Mouse (Mus musculus) kidney, postnatal 10 days (tissue): ENCODE measurements around the gene Stat3.
A peak's percentile ranks its signal among the peaks of the same experiment; 100 is the strongest.

Experiments
- DNase-seq: peaks from one replicate; pipeline ENCODE4 v3.0.0; 2021; ENCODE audit warnings: mixed read lengths

The Stat3 gene

GRCm38 (mm10) chr11:100939512-100940151 is at the start of gene Stat3:
Stat3 (minus strand) TSS chr11:100939540.
- peak; percentile 100 for DNase-seq

DNA sequence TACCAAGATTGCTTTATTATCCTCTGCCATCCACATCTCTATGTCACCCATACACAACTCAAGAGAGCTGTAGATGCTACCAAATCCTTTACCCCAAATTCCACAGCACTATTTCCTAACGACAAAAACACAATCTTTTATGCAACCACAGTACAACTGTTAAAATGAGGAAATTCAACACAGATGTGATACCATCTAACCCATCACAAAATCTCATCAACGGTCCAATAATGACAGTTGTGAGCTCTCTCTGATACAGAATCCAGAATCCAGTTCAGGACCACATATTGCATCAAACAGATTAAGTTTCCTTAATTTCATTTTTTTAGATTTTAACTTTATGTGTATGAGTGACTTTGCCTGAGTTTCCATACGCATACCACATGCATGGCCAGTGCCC is 49.3 kb upstream of the Stat3 start:
- DNase-seq: no peak

DNA sequence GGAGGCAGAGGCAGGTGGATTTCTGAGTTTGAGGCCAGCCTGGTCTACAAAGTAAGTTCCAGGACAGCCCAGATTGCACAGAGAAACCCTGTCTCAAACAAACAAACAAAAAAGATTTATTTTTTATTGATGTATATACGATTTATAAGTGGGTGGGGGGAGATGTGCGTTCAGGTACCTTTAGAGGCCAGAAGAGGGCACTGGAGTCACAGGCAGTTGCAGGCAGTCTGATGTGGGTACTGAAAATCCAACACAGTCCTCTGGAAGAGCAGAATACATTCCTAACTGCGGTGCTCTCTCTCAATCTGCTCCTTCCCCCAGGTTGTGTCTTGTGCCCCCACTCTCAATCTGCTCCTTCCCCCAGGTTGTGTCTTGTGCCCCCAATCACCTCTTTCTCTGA is 46.3 kb upstream of the Stat3 start:
- no peak for DNase-seq

DNA sequence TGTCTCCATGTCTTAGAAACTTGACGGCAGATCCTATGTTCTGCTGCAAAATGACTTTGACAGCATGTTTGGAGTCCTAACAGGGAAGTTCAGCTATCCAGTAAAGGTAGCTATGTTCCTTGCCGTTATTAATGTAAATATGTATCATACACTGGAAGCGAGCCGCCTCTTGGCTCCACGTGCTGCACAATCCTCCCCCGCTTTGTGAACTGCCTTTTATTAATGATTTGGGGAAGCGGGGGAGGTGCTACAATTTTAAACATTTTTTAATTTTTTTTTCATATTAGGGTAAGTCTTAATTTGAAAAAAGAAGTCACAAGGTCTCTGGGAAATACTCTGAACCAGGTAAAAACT is 44.4 kb upstream of the Stat3 start:
- no peak for DNase-seq

- DNase-seq: peak; percentile 92
Measured at GRCm38 (mm10) chr11:100983125-100983777, 43.9 kb upstream of the Stat3 start.

GRCm38 (mm10) chr11:100982087-100982486 is 42.7 kb upstream of the Stat3 start:
- DNase-seq: no peak

DNA sequence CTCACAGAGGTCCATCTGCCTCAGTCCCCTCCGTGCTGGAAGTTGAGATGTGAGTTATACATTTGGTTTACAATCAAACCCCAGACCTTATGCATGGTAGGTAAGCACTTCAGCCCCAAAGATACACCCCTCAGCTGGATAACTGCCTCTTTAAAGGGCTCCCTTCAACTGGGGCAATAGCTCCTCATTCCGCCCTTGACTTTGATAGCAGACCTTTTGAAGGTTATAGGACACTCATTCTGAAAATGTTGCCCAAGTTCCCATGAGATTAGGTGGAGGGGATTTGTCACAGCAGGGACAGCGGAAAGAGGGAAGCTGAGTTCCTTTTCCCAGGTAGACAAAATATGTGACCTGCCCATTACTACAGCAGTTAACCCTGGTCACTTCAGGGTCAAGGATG is 41.9 kb upstream of the Stat3 start:
- DNase-seq: no peak

GRCm38 (mm10) chr11:100980438-100980837 is 41.1 kb upstream of the Stat3 start:
- DNase-seq: no peak

DNA sequence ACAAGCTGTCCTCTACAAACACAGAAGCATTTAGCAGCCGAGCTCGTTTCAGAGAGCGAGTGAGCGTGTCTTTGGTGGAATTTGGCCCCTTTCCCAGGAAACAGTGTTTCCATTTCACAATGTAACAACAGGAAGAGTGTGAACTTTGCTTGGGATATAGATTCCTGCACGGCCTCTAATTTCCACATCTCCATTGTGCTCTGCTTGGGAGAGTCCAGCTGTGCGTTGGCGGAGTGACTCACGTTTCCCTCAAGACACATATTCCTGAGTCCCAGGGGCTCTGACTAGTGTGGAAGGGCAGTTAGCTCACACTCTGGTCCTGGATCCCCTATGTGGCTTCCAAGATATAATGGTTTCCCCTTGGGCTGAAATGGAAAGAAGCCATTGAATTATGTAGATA is 40.5 kb upstream of the Stat3 start:
- peak; percentile 70 for DNase-seq

GRCm38 (mm10) chr11:100975241-100975640 is 35.9 kb upstream of the Stat3 start:
- peak; percentile 69 for DNase-seq

DNA sequence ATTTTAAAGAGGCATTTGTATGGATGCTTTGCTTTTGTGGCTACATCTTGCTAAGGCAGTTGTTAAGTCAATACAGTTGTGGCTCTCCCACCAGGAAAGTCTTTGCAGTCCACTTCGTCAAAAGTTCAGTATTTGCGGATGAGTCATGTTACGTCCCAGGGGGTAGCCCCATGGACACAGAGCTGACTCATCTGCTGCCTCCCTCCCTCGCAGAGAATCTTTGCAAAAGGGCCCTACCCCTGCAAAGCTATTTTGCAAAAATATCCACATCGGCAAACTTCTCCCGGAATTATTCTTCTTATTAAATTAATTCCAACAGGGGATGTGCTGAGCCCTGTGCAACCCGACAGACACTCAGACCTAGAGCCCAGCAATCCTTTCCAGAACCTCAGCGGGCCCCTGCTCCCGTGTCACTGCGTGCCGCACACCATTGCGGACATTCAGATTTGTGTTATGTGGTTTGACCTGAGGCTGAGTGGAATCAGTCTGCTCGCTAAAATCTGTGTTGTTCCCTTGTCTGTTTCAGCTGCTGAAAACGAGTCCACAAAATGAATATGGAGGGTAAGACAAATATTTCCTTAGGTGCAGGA is 35.1 kb upstream of the Stat3 start:
- no peak for DNase-seq

GRCm38 (mm10) chr11:100973245-100973644 is 33.9 kb upstream of the Stat3 start:
- no peak for DNase-seq

DNA sequence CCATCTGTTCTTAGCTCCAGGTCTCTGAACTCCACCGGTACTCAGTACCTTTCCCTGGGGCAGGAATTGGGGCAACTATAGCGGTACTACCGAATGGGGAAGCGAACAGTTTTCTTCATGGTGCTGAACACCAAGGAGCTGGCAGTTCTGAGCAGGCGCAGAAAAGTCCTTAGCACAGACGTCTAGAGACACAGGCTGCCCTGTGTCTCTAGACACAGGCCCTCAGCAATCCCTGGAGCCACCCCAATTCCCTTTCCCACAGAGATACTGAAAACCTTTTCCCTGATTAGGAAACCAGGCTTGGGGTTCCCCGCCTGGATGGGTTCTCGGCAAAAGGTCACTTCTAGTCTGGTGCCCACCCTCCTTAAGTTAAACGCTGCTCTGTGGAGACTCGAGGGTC is 32.1 kb upstream of the Stat3 start:
- DNase-seq: no peak

DNA sequence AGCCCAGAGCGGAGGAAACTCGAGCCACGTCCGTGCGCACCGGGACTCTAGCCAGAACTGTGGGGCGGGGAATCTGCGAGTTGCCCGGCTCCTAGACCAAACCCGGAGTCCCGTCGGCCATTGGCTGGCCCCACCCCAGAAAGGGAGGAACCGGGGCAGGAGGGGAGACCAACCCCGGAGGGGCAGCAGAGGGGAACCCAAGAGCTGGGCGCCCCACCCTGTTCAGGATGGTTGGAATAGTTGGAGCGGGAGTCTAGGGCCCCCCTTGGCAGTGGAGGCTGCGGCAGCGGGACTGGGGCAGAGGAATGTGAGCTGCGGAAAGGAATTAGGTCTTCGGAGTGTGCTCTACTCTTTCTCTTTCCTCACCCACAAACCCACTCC is 31.2 kb upstream of the Stat3 start, which contains the start of gene Cavin1:
Cavin1 (minus strand) TSS at position 331 of the 381 bp plus-strand sequence.
- peak; percentile 98 for DNase-seq

DNA sequence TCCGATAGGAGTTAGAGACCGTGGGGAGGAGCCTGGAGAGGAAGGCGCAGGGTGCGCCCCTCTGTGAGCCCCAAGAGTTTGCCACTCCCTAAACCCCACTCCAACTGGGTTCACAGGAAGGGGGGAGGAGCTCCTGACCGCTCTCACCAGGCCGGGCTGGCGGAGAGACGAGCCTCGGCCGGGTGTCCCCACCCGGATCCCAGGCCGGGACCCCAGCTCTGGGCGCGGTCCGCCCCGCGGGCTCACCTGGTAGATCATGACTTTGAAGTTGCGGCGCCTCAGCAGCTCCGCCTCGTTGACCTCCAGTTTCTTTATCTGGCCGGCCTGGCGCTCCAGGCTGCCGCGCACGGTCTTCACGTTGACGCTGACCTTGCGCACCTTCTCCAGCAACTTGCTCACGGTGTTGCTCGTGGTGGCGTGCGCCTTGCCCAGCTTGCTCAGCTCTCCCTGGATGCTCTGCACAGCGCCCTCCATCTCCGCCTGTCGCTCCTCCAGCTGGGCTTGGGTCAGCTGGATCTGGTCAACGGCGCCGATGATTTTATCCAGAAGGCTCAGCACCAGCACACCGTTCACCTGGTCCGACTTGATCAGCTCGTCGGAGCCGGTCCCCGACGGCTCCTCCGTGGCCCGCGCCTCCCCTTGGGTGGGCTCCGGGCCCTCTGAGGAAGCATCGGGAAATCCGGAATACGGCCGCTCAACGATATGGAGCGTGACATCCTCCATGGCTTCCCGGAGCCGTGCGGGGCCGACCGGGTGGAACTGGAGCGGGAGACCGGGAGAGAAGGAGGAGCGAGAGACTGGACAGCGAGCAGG is 30.6 kb upstream of the Stat3 start:
- DNase-seq: peak; percentile 68

GRCm38 (mm10) chr11:100969189-100969743 is 29.9 kb upstream of the Stat3 start:
- DNase-seq: peak; percentile 55

DNA sequence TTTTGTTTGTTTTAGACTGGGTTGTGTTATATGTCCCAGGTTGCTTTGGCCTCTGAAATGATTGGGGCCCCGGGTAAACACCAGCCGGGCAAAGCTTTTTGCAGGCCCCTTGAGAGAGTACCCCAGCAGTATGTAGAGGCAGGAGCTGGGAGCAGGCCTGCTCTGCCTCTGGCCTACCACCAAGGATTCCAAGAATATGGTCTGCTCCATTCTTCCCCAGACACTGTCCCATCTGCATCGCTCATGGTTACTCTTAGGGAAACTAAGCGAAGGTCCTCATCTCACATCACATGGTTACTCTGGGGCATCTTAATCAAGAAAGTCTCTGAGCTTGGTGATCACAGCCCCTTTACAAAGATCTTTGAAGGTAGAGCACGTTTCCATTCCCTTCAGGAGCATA is 29.2 kb upstream of the Stat3 start:
- DNase-seq: no peak

DNA sequence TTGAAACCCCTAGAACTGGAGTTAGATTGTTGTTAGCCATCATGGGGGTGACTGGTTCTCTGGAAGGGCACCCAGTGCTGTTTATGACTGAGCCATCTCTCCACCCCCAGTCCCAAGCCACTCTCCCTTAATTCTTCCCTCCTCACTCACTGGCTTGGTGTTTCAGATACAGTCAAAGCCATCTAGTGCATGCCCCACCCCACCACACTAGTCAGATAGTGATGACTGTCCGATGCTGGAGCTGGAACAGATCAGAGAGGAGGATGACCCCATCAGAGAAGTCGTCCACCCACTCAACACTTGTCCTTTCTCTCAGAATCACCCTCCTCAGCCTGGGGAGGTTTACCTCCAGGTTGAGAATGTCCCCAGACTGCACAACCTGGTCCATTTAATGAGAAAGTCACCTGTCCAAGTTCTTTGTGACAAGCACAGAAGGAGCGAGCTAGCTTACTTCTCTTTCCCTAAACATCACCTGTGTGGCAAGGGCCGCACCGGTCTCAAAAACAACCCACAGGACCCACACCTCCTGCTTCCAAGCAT is 28.6 kb upstream of the Stat3 start:
- no peak for DNase-seq

DNA sequence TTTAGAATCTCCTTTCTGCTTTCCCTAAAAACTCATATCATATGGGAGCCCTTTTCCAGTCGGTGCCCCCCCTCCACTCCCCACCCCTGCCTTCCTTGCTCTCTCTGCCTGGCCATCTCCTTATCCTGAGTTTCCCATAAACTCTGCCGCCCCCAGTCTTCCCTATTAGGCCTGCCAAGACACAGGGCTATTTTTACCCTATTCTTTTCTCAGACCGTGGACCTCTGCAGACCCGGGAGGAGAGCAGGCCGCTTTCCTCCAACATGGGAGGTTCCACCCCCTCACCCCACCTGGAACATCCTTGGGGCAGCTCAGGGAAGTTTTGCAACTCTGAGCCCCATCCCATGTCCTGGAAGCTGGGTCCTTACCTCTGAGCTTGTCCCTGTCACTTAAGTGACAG is 28.0 kb upstream of the Stat3 start:
- no peak for DNase-seq

DNA sequence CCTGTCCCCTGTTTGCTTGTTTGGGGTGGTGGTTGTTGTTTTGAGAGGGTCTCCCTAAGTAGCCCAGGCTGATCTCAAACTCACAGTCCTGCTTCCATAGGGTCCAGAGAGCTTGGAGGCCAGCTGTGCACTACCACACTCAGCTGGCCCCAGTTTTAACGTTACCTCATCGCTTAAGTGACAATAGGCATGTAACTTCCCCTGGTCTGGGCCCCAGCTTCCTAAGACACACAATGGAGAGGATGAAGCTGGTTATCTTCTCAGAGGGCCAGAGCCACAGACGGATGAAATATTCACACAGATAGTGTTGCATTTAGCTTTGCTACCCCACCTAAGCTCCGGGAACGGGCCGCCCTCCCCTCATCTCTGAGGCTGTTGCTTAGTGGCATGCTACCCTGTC is 26.4 kb upstream of the Stat3 start:
- DNase-seq: no peak

GRCm38 (mm10) chr11:100964901-100965542 is 25.7 kb upstream of the Stat3 start:
- DNase-seq: no peak

- no peak for DNase-seq
Measured at GRCm38 (mm10) chr11:100964180-100964579, 24.8 kb upstream of the Stat3 start.
